Mouse (Mus musculus) heart, adult 2 months (tissue): Measurements from ENCODE around the gene Peli1.

ENCODE experiments used
- CTCF ChIP-seq: fragments of 200-600 bp; IDR thresholded peaks from 2 replicates; pipeline ENCODE4 v1.8.1; 2022; ENCODE audit warnings: antibody characterized with exemption, mild to moderate bottlenecking, moderate library complexity
- POLR2A ChIP-seq: fragments of 200-500 bp; IDR thresholded peaks from 2 replicates; pipeline ENCODE4 v1.6.1; 2011; ENCODE audit warnings: mild to moderate bottlenecking, low read depth, low read length, control low read depth; ENCODE audit not compliant: insufficient read depth

GRCm38 (mm10) chr11:21166495-21167096 is 75.5 kb downstream of the Peli1 start:
- TF ChIP-seq CTCF (no peak), POLR2A (no peak)
